Mouse (Mus musculus) MEL (cell line): Measurements from ENCODE around the gene Haus3.

Experiments used
- BHLHE40 ChIP-seq: IDR thresholded peaks from 2 replicates; pipeline ENCODE4 v1.6.1; 2012; ENCODE audit warnings: low read depth, mild to moderate bottlenecking, inconsistent platforms, low read length, improper control_type of control experiment, borderline replicate concordance
- CHD1 ChIP-seq: IDR thresholded peaks from 2 replicates; pipeline ENCODE4 v1.6.1; 2012; ENCODE audit warnings: low read depth, mild to moderate bottlenecking, inconsistent platforms, low read length, improper control_type of control experiment
- CTCF ChIP-seq, 3 experiments: IDR thresholded peaks in 2 of 3; conservative IDR thresholded peaks in 1 of 3; 2 replicates each; pipeline ENCODE4 v1.5.1; 2011 to 2012; ENCODE audit warnings: low read length in 3 of 3, low read depth in 2 of 3, mild to moderate bottlenecking in 2 of 3, improper control_type of control experiment in 1 of 3, inconsistent platforms in 1 of 3, mixed read lengths in 1 of 3, moderate library complexity in 1 of 3; ENCODE audit not compliant: control insufficient read depth in 1 of 3, insufficient read depth in 1 of 3, poor library complexity in 1 of 3, severe bottlenecking in 1 of 3
- E2F4 ChIP-seq: IDR thresholded peaks from 2 replicates; pipeline ENCODE4 v1.6.1; 2011; ENCODE audit warnings: low read depth, low read length, improper control_type of control experiment, borderline replicate concordance
- MXI1 ChIP-seq: IDR thresholded peaks from 2 replicates; pipeline ENCODE4 v1.6.1; 2011; ENCODE audit warnings: mild to moderate bottlenecking, low read depth, low read length, improper control_type of control experiment
- MYC ChIP-seq: IDR thresholded peaks from 2 replicates; pipeline ENCODE4 v1.6.1; 2011; ENCODE audit warnings: low read depth, mild to moderate bottlenecking, low read length, improper control_type of control experiment, moderate library complexity
- POLR2A ChIP-seq, 2 experiments: IDR thresholded peaks; 2 replicates each; pipeline ENCODE4 v1.6.1; 2011 to 2012; ENCODE audit warnings: low read length in 2 of 2, mild to moderate bottlenecking in 2 of 2, control low read depth in 1 of 2, improper control_type of control experiment in 1 of 2, low read depth in 1 of 2, moderate library complexity in 1 of 2; ENCODE audit not compliant: control insufficient read depth in 1 of 2, insufficient read depth in 1 of 2, poor library complexity in 1 of 2
- RAD21 ChIP-seq: IDR thresholded peaks from 2 replicates; pipeline ENCODE4 v1.6.1; 2011; ENCODE audit warnings: mild to moderate bottlenecking, low read depth, low read length, improper control_type of control experiment
- TCF12 ChIP-seq: IDR thresholded peaks from 2 replicates; pipeline ENCODE4 v1.6.1; 2014; ENCODE audit warnings: low read depth, mild to moderate bottlenecking, inconsistent platforms, low read length, improper control_type of control experiment, moderate library complexity
- ZKSCAN1 ChIP-seq: IDR thresholded peaks from 2 replicates; pipeline ENCODE4 v1.6.1; 2012; ENCODE audit warnings: low read depth, mild to moderate bottlenecking, inconsistent platforms, low read length, improper control_type of control experiment, moderate library complexity

GRCm38 (mm10) chr5:34177821-34178220 is 8.5 kb upstream of the Haus3 start:
- TF ChIP-seq ZKSCAN1 (no peak), MXI1 (no peak), CTCF (IDR thresholded peaks at IDR 0.05 in 2 of 3, conservative IDR thresholded peaks at IDR 0.05 in 1 of 3; ENCODE audit: control insufficient read depth in 1 of 3, insufficient read depth in 1 of 3, low read depth in 2 of 3, low read length in 3 of 3, poor library complexity in 1 of 3, severe bottlenecking in 1 of 3) (no peak), E2F4 (no peak), CHD1 (no peak), MYC (no peak), TCF12 (no peak), POLR2A (IDR thresholded peaks at IDR 0.05; ENCODE audit: control insufficient read depth in 1 of 2, insufficient read depth in 1 of 2, low read depth in 1 of 2, low read length in 2 of 2, poor library complexity in 1 of 2) (no peak), RAD21 (no peak), BHLHE40 (no peak)
